Mouse (Mus musculus) stomach, embryonic 16.5 days (tissue): ENCODE data around the gene Ssbp3. TPM values are rescaled to one million over a fixed set of nuclear protein-coding genes. Genes with fewer than 3 reads are reported as not detected.

Experiments
- ATAC-seq: fragments of 200-750 bp; cut with Nextera tagmentation; 2 replicates; pipeline ENCODE4 v1.8.0; 2017; ENCODE audit warnings: moderate number of reproducible peaks, moderate TSS enrichment; ENCODE audit not compliant: insufficient read depth, low FRiP score
- H3K27ac ChIP-seq: fragments of 300-500 bp; sonication (generic); 2 replicates; pipeline ENCODE4 v1.5.1; 2014; ENCODE audit warnings: low read length
- H3K27me3 ChIP-seq: fragments of 300-500 bp; sonication (generic); 2 replicates; pipeline ENCODE4 v1.6.1; 2014; ENCODE audit warnings: low read length, control low read depth, mixed read lengths; ENCODE audit not compliant: control insufficient read depth, insufficient read depth
- H3K36me3 ChIP-seq: fragments of 300-500 bp; sonication (generic); 2 replicates; pipeline ENCODE4 v1.6.1; 2014; ENCODE audit warnings: low read length; ENCODE audit not compliant: control insufficient read depth, insufficient read depth
- H3K4me1 ChIP-seq: fragments of 300-500 bp; sonication (generic); 2 replicates; pipeline ENCODE4 v1.6.1; 2014; ENCODE audit warnings: low read length, control low read depth, mixed read lengths; ENCODE audit not compliant: control insufficient read depth, insufficient read depth
- H3K4me2 ChIP-seq: fragments of 300-500 bp; sonication (generic); 2 replicates; pipeline ENCODE4 v1.6.1; 2014; ENCODE audit warnings: low read depth, low read length, mixed read lengths
- H3K4me3 ChIP-seq: fragments of 300-500 bp; sonication (generic); replicated peaks from 2 replicates; pipeline ENCODE4 v1.5.1; 2014; ENCODE audit warnings: mild to moderate bottlenecking, low read length
- H3K9ac ChIP-seq: fragments of 300-500 bp; sonication (generic); 2 replicates; pipeline ENCODE4 v1.6.1; 2014; ENCODE audit warnings: low read length
- H3K9me3 ChIP-seq: fragments of 300-500 bp; sonication (generic); replicated peaks from 2 replicates; pipeline ENCODE4 v1.6.1; 2016; ENCODE audit warnings: low read length, control low read depth; ENCODE audit not compliant: control insufficient read depth
- WGBS: fragments of 180-500 bp; shearing (Covaris S2); extraction: QIAGEN DNeasy Blood & Tissue Kit; methylation state at CpG from one replicate; pipeline ENCODE4 v1.1.7; 2014; 5-methylcytosine and 5-hydroxymethylcytosine counted together
- polyA plus RNA-seq: library from polyadenylated mRNA; unstranded; fragments of >200 nt; fragmentation: Nextera tagmentation; extraction: Ambion mirVana; gene quantifications from 2 replicates; pipeline ENCODE4 v1.2.1, GENCODE M21; 2015

The Ssbp3 gene
- polyA plus RNA-seq, result 48.4 and 52.8 TPM in 2 replicates

DNA sequence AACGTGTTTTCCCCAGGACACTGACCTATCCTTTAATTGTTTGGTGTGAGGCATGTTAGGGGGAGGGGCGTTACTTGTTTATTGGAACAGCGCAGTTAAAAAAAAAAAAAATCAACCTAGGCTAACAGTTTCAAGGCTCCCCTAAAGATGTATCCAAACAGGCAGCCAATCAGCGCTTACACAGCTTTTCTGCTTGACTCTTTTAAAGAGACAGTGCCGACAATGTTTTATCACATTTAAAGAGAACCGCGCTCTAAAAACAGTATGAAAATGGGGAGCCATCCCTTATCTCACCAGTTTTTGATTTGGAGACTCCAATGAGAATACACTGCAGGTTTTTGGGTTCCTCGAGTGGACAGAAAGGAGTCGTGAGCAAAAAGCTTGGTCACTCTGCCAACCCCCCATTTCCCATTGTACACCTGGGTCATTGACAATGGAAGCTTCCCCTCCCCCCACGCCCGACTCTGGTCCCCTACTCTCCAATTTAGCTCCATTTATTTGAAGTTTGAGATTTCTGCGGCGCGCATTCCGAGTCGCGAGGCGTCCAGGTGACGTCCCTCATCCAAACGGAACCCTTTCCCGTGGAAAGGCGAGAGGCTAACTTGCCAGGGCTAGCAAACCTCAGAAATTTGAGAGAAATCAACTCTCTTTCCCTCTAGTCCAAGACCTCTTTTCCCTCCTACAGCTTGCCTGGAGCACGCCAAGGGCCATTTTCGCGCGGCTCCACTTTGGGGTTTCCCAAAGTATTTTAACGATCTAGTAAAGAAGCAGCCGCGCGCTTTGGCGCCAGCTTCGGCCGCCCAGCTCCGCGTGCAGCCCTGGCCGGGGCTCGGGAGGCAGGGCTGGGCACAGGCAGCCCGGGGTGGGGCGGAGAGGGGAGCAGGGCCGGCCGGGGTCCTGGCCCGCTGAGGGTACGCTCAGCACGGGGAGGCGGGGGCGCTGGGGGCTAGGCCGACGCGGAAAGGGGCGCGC is at the start of gene Ssbp3:
Gene Ssbp3 (plus strand): TSS at position 501 of the 972 bp plus-strand sequence.
- Histone ChIP-seq H3K9me3 (no peaks in the 10 kb centered on the region), H3K36me3 (no peaks in the 10 kb centered on the region), H3K9ac (peak within 1 kb of the TSS; percentile 99), H3K4me2 (peak within 1 kb of the TSS; percentile 97), H3K4me3 (peak within 1 kb of the TSS; percentile 99), H3K27ac (peak within 1 kb of the TSS; percentile 100), H3K4me1 (peaks cover 49% of the 10 kb centered on the region), H3K27me3 (no peaks in the 10 kb centered on the region)
- ATAC-seq, result peak; percentile 30; the same call in 1 of the 2 replicates
- under 1% methylated on average over 51 of the region's 51 CpGs for WGBS

DNA sequence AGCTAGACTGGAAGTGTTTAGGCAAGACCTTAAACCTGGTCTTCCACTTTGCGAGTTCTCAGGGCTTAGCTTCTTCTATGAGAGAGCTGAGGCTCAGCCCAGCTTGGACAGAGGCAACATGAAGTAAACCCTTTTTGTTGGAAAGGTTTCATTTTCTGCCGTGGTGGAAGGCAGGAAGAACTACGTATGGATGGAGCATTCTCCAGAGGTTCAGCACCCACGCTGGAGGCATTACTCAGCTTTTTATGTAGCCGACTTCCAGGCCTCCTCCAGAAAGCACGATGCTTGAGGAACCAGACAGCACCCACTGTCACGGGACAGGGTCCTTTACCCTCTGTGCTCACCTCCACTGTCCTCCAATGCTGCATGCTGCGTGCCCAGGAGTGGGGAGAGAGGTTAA is 48.6 kb upstream of the Ssbp3 start:
- no peaks in the 10 kb centered on the region for H3K27me3 ChIP-seq
- peak overlapping the region; percentile 13; the same call in 1 of the 2 replicates for H3K27ac ChIP-seq
- no peak overlapping the region for H3K4me3 ChIP-seq
- peaks cover 39% of the 10 kb centered on the region for H3K4me1 ChIP-seq
- ATAC-seq, result no peak
- WGBS, result 46% methylated on average over 8 of the region's 8 CpGs
- no peaks in the 10 kb centered on the region for H3K36me3 ChIP-seq
- no peaks in the 10 kb centered on the region for H3K9me3 ChIP-seq
- peak overlapping the region; percentile 57; the same call in 1 of the 2 replicates for H3K9ac ChIP-seq
- H3K4me2 ChIP-seq, result no peak overlapping the region

DNA sequence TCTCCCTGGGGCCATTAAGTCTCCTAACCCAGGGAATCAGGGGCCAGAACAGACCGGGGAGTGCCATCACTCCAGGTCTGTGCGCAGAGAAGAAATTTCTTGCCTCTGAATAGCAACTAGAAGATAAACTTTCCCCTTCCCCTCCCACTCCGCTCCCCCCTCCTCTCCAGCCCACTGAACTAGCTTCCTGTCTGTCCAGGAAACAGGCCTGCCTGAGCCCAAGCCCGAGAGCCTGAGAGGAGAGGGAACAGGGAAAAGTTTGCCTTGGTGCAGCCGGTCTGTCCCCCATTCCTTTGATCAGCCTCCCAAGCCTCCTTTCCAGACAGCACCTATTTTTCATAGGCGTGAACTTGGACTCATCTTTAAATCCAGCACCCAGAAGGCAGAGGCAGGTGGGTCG is 48.2 kb upstream of the Ssbp3 start:
- Histone ChIP-seq H3K4me2 (no peak overlapping the region), H3K27ac (peak overlapping the region; percentile 13; the same call in 1 of the 2 replicates), H3K9me3 (no peaks in the 10 kb centered on the region), H3K27me3 (no peaks in the 10 kb centered on the region), H3K4me3 (no peak overlapping the region), H3K9ac (peak overlapping the region; percentile 57; the same call in 1 of the 2 replicates), H3K36me3 (no peaks in the 10 kb centered on the region), H3K4me1 (peaks cover 44% of the 10 kb centered on the region)
- no peak for ATAC-seq
- 38% methylated on average over 7 of the region's 7 CpGs for WGBS

DNA sequence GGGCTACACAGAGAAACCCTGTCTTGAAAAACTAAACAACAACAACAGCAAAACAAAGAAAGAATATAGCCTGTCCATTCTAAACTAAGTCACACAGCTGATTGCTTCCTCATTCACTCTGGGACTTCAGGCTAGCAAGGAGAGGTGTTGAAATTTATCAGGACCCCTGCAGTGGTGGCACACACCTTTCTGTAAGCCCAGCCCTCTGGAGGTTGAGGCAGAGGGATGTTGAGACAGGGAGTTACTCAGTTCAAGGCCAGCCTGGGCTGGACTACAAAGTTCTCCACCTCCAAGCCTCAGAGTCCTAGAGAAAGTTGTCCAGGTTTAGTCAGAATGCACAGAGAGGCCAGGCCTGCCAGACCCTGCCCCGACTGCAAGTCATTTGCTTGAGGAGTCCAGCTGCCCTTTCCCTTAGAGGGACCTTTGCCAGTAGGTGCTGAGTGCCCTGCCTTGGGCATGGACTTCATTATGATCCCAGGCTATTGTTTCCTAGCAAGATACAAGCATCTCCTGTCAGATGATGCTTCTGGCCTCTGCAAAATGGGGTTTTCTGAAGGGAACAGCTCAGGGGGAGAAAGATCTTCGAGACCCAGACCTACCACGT is 47.6 kb upstream of the Ssbp3 start:
- Histone ChIP-seq H3K27me3 (no peaks in the 10 kb centered on the region), H3K36me3 (no peaks in the 10 kb centered on the region), H3K4me3 (no peak overlapping the region), H3K27ac (peak overlapping the region; percentile 13; the same call in 1 of the 2 replicates), H3K4me2 (no peak overlapping the region), H3K9ac (peak overlapping the region; percentile 57), H3K4me1 (peaks cover 45% of the 10 kb centered on the region), H3K9me3 (no peaks in the 10 kb centered on the region)
- WGBS, result 39% methylated on average over 3 of the region's 3 CpGs
- ATAC-seq, result no peak

DNA sequence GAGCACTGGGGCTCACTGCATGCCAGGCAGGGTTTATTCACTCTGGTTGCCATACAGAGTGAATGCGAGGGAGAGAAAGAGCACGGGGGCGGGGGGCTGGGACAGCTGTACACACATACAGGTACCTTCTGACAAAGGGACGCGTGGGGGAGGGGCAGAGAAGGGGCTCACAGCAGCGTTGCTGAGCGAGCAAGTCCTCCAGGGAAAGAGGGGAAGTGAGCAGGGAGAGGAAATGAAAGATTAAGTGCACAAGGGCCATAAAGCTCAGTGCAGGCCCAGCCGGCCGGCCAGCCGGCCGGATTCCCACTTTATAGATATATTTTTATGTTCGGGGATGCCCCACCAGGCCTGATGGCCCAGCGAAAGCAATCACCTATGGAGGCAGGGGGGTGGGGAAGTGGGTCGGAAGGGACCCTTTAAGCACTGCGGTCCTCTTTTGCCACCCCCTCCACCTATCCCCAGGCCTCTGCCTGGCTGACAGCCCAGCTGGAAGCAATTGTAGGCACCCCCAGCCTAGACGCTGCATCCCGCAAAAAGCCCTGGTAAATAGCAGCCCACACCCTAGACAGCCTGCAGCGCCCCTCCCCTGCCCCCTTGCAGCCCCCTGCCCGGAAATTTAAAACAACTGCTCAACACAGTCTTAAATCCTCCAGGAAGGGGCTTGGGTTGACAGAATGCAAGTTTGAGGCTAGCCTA is 44.9 kb upstream of the Ssbp3 start:
- no peak for ATAC-seq
- Histone ChIP-seq H3K27me3 (no peaks in the 10 kb centered on the region), H3K9ac (peak overlapping the region; percentile 57), H3K27ac (peak overlapping the region; percentile 82), H3K4me3 (no peak overlapping the region), H3K9me3 (no peaks in the 10 kb centered on the region), H3K4me1 (peaks cover 51% of the 10 kb centered on the region), H3K4me2 (no peak overlapping the region), H3K36me3 (no peaks in the 10 kb centered on the region)
- WGBS, result 13% methylated on average over 19 of the region's 19 CpGs

DNA sequence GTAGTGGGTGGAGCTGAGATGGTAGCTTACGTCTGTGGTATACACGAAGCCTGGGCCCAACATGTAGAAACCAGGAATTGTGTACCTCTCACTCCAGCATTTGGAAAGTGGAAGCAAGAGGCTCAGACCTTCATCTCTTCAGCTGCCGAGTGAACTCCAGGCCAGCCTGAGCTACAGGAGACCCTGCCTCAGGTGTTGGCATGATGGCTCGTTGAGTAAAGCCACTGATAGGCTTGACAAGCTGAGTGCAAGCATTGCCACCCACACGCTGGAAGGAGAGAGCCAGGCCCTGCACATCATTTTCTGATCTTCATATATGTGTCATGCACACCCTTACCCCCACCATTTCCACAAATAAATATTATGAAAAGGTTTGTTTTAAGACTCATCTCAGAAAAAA is 44.1 kb upstream of the Ssbp3 start:
- H3K27ac ChIP-seq, result peak overlapping the region; percentile 82
- peak overlapping the region; percentile 57; the same call in 1 of the 2 replicates for H3K9ac ChIP-seq
- no peaks in the 10 kb centered on the region for H3K36me3 ChIP-seq
- no peak overlapping the region for H3K4me2 ChIP-seq
- no peak overlapping the region for H3K4me3 ChIP-seq
- H3K27me3 ChIP-seq, result no peaks in the 10 kb centered on the region
- peaks cover 51% of the 10 kb centered on the region for H3K4me1 ChIP-seq
- no peak for ATAC-seq
- WGBS, result 53% methylated on average over 5 of the region's 5 CpGs
- H3K9me3 ChIP-seq, result no peaks in the 10 kb centered on the region

DNA sequence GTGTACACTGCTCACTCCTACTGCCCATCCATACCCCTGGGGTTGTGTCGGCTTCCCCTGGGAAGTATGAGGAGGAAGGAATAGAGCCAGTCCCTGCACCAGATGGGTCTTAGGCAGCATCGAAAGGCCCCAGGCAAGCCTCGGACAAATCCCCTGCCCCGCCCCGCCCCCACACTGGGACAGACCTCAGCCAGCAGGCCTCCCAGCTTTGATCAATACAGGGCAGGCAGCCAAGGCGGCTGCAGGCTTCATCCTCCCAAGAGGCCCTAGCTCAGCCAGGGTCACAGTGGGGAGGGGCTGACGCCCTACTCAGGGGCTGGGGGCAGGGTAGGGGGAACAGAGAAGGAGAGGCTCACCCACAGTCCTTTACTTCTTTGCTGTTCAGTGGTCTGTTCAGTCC is 43.7 kb upstream of the Ssbp3 start:
- ATAC-seq, result peak; percentile 84
- peaks cover 51% of the 10 kb centered on the region for H3K4me1 ChIP-seq
- H3K4me2 ChIP-seq, result no peak overlapping the region
- peak overlapping the region; percentile 82 for H3K27ac ChIP-seq
- no peak overlapping the region for H3K9ac ChIP-seq
- H3K27me3 ChIP-seq, result no peaks in the 10 kb centered on the region
- H3K4me3 ChIP-seq, result no peak overlapping the region
- H3K36me3 ChIP-seq, result no peaks in the 10 kb centered on the region
- H3K9me3 ChIP-seq, result no peaks in the 10 kb centered on the region
- WGBS, result 12% methylated on average over 7 of the region's 7 CpGs

DNA sequence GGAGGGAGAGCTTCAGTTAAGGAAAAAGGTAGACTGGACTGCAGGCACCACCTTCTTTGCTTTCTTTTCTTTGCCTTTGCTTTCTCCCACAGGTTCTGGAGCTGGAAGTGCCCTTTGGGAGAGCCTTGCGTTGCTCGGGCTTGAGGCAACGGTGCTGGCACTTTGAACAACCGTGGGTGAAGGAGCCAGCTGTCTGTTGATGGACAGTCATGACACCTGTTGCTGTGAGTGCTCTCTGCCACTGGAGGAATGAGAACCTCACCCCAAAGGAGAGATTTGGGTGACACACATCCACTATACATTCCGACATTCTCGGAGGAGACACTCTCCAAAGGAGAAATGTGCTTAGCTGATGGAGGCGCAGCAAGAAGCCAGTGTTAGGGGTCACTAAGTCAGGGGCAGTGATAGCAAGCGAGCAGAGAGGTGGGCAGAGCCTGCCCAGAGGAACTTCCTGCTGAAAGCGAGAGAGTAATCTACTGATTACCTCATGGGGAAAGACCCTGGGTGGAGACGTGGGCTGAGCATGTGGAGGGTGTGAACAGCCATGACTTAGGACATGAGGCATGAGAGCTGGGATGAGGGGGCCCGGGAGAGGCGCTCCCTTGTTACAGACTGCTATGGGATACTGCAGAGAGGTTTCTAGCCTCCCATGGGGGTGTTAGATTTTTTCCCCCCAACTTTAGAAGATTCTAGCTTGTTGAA is 41.6 kb upstream of the Ssbp3 start:
- no peaks in the 10 kb centered on the region for H3K27me3 ChIP-seq
- H3K4me3 ChIP-seq, result no peak overlapping the region
- H3K4me1 ChIP-seq, result peaks cover 39% of the 10 kb centered on the region
- H3K4me2 ChIP-seq, result no peak overlapping the region
- H3K27ac ChIP-seq, result peak overlapping the region; percentile 48
- H3K9me3 ChIP-seq, result no peaks in the 10 kb centered on the region
- H3K9ac ChIP-seq, result 0 out of 2 replicates have a peak overlapping the region, but pooled peaks have one; percentile 11
- 47% methylated on average over 12 of the region's 12 CpGs for WGBS
- no peaks in the 10 kb centered on the region for H3K36me3 ChIP-seq
- ATAC-seq, result peak; percentile 36; the same call in 1 of the 2 replicates
